Mouse (Mus musculus): Measurements from ENCODE around the gene Frmd4a.

GRCm38 (mm10) chr2:4522769-4523487 lies 505.4 kb downstream of the Frmd4a start:
- no peak for TF ChIP-seq CTCF (IDR thresholded peaks at IDR 0.05)
- TF ChIP-seq POLR2A (IDR thresholded peaks at IDR 0.05; ENCODE audit: insufficient read depth, low read depth, low read length), result no peak
